Mouse (Mus musculus): ENCODE measurements at regions not wholly inside any gene's neighbourhood (a gene's known extent, or its start where the extent isn't known, plus 50 kb on each side); places are given as distances from the start of the nearest gene placed in this dataset.

DNA sequence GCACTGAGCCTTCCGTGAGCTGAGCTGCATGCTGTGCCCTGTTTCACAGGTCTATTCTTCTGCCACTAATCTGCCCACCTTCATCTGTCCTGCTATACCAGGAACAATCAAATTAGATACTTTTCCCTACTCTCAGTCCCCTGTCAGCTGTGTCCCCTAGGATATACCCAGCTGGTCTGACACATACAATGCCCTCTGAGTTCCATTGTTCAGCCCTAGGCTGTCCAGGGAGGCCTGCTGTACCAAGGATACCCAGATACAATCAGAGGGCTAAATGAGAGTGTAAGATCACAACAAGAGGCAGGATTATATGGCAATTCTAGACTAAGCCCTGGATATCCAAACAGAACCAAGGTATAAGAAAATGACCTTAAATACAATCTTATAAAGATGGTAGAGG lies 487.6 kb upstream of the Dab2 start:
- TF ChIP-seq NANOG (IDR thresholded peaks at IDR 0.05; ENCODE audit: borderline replicate concordance, low read length) = no peak
- no peak for TF ChIP-seq CTCF (conservative IDR thresholded peaks at IDR 0.05; ENCODE audit: low read length)
- no peak for TF ChIP-seq POU5F1 (IDR thresholded peaks at IDR 0.05; ENCODE audit: borderline replicate concordance, low read length)

Data from E14TG2a.4 (cell line).